Mouse (Mus musculus): ENCODE measurements at regions not wholly inside any gene's neighbourhood (a gene's known extent, or its start where the extent isn't known, plus 50 kb on each side); places are given as distances from the start of the nearest gene placed in this dataset.

- no peak for DNase-seq (ENCODE audit: low spot score in 2 of 2)
These were observed 56.9 kb upstream of the Sox2 start for GRCm38 (mm10) chr3:34593279-34593678.

GRCm38 (mm10) chr3:34577896-34578530 lies 72.2 kb upstream of the Sox2 start:
- no peak for DNase-seq (ENCODE audit: low spot score in 2 of 2)

- DNase-seq (ENCODE audit: low spot score in 2 of 2) = no peak
These were observed 73.1 kb upstream of the Sox2 start for GRCm38 (mm10) chr3:34577115-34577514.

GRCm38 (mm10) chr3:34576159-34576558 lies 74.0 kb upstream of the Sox2 start:
- DNase-seq (ENCODE audit: low spot score in 2 of 2) = peak in 1 of 2 experiments; percentile 17

- no peak for DNase-seq (ENCODE audit: low spot score in 2 of 2)
These were observed 75.4 kb upstream of the Sox2 start for GRCm38 (mm10) chr3:34574711-34575350.

GRCm38 (mm10) chr3:34573312-34573711 lies 76.9 kb upstream of the Sox2 start:
- DNase-seq (ENCODE audit: low spot score in 2 of 2) = no peak

GRCm38 (mm10) chr3:34572081-34572480 lies 78.1 kb upstream of the Sox2 start:
- DNase-seq (ENCODE audit: low spot score in 2 of 2) = peak in 1 of 2 experiments; percentile 60

- no peak for DNase-seq (ENCODE audit: low spot score in 2 of 2)
These were observed 78.6 kb upstream of the Sox2 start for GRCm38 (mm10) chr3:34571630-34572029.

GRCm38 (mm10) chr3:34569998-34570397 lies 80.2 kb upstream of the Sox2 start:
- no peak for DNase-seq (ENCODE audit: low spot score in 2 of 2)

GRCm38 (mm10) chr3:34568086-34568650 lies 82.0 kb upstream of the Sox2 start:
- DNase-seq (ENCODE audit: low spot score in 2 of 2) = no peak

- DNase-seq (ENCODE audit: low spot score in 2 of 2) = no peak
These were observed 84.8 kb upstream of the Sox2 start for GRCm38 (mm10) chr3:34565386-34565785.

GRCm38 (mm10) chr3:34562893-34563292 lies 87.3 kb upstream of the Sox2 start:
- DNase-seq (ENCODE audit: low spot score in 2 of 2) = no peak

GRCm38 (mm10) chr3:34561709-34562108 lies 88.5 kb upstream of the Sox2 start:
- no peak for DNase-seq (ENCODE audit: low spot score in 2 of 2)

- no peak for DNase-seq (ENCODE audit: low spot score in 2 of 2)
These were observed 90.1 kb upstream of the Sox2 start for GRCm38 (mm10) chr3:34559841-34560703.

GRCm38 (mm10) chr3:34558821-34559520 lies 91.2 kb upstream of the Sox2 start:
- DNase-seq (ENCODE audit: low spot score in 2 of 2) = no peak

- no peak for DNase-seq (ENCODE audit: low spot score in 2 of 2)
These were observed 97.5 kb upstream of the Sox2 start for GRCm38 (mm10) chr3:34552542-34553208.

- DNase-seq (ENCODE audit: low spot score in 2 of 2) = no peak
These were observed 99.1 kb upstream of the Sox2 start for GRCm38 (mm10) chr3:34551069-34551468.

- no peak for DNase-seq (ENCODE audit: low spot score in 2 of 2)
These were observed 100.0 kb upstream of the Sox2 start for GRCm38 (mm10) chr3:34550189-34550588.

GRCm38 (mm10) chr3:34532451-34532850 lies 117.8 kb upstream of the Sox2 start:
- no peak for DNase-seq (ENCODE audit: low spot score in 2 of 2)

GRCm38 (mm10) chr3:34531836-34532235 lies 118.4 kb upstream of the Sox2 start:
- DNase-seq (ENCODE audit: low spot score in 2 of 2) = no peak

GRCm38 (mm10) chr3:34527546-34527945 lies 122.7 kb upstream of the Sox2 start:
- no peak for DNase-seq (ENCODE audit: low spot score in 2 of 2)

All from cerebellum, postnatal 4 days (tissue).